Mouse (Mus musculus): ENCODE data around the gene Nemp1. TPM values are rescaled to one million over a fixed set of nuclear protein-coding genes. Genes with fewer than 3 reads are reported as not detected.

The Nemp1 gene
- polyA plus RNA-seq, 1 experiment from 2014 or later: 7.8 TPM

Other genes with a start within 250 kb of the Nemp1 start
- gene Stac3, start 165.2 kb upstream of the Nemp1 start, polyA plus RNA-seq (2015; fragmentation: Nextera tagmentation; extraction: Ambion mirVana): 0.92 and 1.7 TPM in 2 replicates
- gene Ndufa4l2, start 151.9 kb upstream of the Nemp1 start, polyA plus RNA-seq (2015; fragmentation: Nextera tagmentation; extraction: Ambion mirVana): 92.8 and 117 TPM in 2 replicates
- 142 and 144 TPM in 2 replicates for gene Shmt2, start 144.5 kb upstream of the Nemp1 start, polyA plus RNA-seq (2015; fragmentation: Nextera tagmentation; extraction: Ambion mirVana)
- 5.0 and 5.4 TPM in 2 replicates for gene Nxph4, start 132.3 kb upstream of the Nemp1 start, polyA plus RNA-seq (2015; fragmentation: Nextera tagmentation; extraction: Ambion mirVana)
- 77.0 and 87.0 TPM in 2 replicates for gene Lrp1, start 45.8 kb upstream of the Nemp1 start, polyA plus RNA-seq (2015; fragmentation: Nextera tagmentation; extraction: Ambion mirVana)
- 35.0 and 37.1 TPM in 2 replicates for gene Stat6, start 23.9 kb upstream of the Nemp1 start, polyA plus RNA-seq (2015; fragmentation: Nextera tagmentation; extraction: Ambion mirVana)
- 10.8 and 13.3 TPM in 2 replicates for gene Nab2, start 1.7 kb downstream of the Nemp1 start, polyA plus RNA-seq (2015; fragmentation: Nextera tagmentation; extraction: Ambion mirVana)
- 15.3 and 17.1 TPM in 2 replicates for gene Myo1a, start 38.3 kb downstream of the Nemp1 start, polyA plus RNA-seq (2015; fragmentation: Nextera tagmentation; extraction: Ambion mirVana)
- gene Tac2, start 57.6 kb downstream of the Nemp1 start, polyA plus RNA-seq (2015; fragmentation: Nextera tagmentation; extraction: Ambion mirVana): 2.7 and 4.4 TPM in 2 replicates
- gene Zbtb39, start 72.6 kb downstream of the Nemp1 start, polyA plus RNA-seq (2015; fragmentation: Nextera tagmentation; extraction: Ambion mirVana): 2.5 and 3.0 TPM in 2 replicates
- gene Gpr182, start 84.8 kb downstream of the Nemp1 start, polyA plus RNA-seq (2015; fragmentation: Nextera tagmentation; extraction: Ambion mirVana): 2.4 and 2.9 TPM in 2 replicates
- 0.03 TPM in 1 of 2 replicates, not detected in the other for gene Rdh1, start 92.8 kb downstream of the Nemp1 start, polyA plus RNA-seq (2015; fragmentation: Nextera tagmentation; extraction: Ambion mirVana)
- gene Rdh16f1, start 92.9 kb downstream of the Nemp1 start, polyA plus RNA-seq (2015; fragmentation: Nextera tagmentation; extraction: Ambion mirVana): not detected in 2 replicates
- 0.10 and 0.18 TPM in 2 replicates for gene Rdh9, start 109.5 kb downstream of the Nemp1 start, polyA plus RNA-seq (2015; fragmentation: Nextera tagmentation; extraction: Ambion mirVana)
- gene Rdh16, start 134.3 kb downstream of the Nemp1 start, polyA plus RNA-seq (2015; fragmentation: Nextera tagmentation; extraction: Ambion mirVana): not detected in 2 replicates
- not detected in 2 replicates for gene Rdh19, start 183.0 kb downstream of the Nemp1 start, polyA plus RNA-seq (2015; fragmentation: Nextera tagmentation; extraction: Ambion mirVana)
- not detected in 2 replicates for gene Rdh16f2, start 199.6 kb downstream of the Nemp1 start, polyA plus RNA-seq (2015; fragmentation: Nextera tagmentation; extraction: Ambion mirVana)
- gene Rdh7, start 221.9 kb downstream of the Nemp1 start, polyA plus RNA-seq (2015; fragmentation: Nextera tagmentation; extraction: Ambion mirVana): 0.35 and 0.37 TPM in 2 replicates
- 0.85 and 1.2 TPM in 2 replicates for gene Sdr9c7, start 231.6 kb downstream of the Nemp1 start, polyA plus RNA-seq (2015; fragmentation: Nextera tagmentation; extraction: Ambion mirVana)

Measured in stomach, embryonic 15.5 days (tissue).